Mouse (Mus musculus) olfactory bulb, adult 2 months (tissue): ENCODE data around the gene Cdca4.

Experiments
- CTCF ChIP-seq: fragments of 200-500 bp; IDR thresholded peaks from 2 replicates; pipeline ENCODE4 v1.5.1; 2012; ENCODE audit warnings: low read depth, mild to moderate bottlenecking, low read length, moderate library complexity; ENCODE audit not compliant: insufficient read depth
- POLR2A ChIP-seq: fragments of 200-500 bp; IDR thresholded peaks from 2 replicates; pipeline ENCODE4 v1.6.1; 2012; ENCODE audit warnings: mild to moderate bottlenecking, low read depth, low read length, moderate library complexity; ENCODE audit not compliant: insufficient read depth

DNA sequence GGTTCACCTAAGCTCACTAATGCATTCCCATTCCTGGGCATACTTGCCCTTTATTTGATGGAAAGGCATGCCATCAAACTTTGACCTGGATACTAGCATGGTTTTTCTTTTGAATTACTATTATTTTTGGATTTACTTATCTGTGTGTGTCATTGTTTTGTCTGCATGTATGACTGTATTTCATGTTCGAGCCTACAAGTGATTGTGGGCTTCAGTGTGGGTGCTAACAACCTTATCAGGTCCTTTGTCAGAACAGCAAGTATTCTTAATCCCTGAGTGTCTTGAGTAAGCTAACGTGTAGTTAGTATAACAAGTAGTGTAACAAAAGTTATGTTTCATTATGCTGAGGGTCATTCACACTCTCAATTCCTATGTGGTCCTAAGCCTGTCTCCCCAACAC, 918 bp upstream of the Cdca4 start:
- TF ChIP-seq CTCF: no peak
- TF ChIP-seq POLR2A: no peak
